Mouse (Mus musculus): Measurements from ENCODE around the gene Uso1. TPM values are rescaled to one million over a fixed set of nuclear protein-coding genes. Genes with fewer than 3 reads are reported as not detected.

Gene Uso1
- total and polyA plus RNA-seq, 2 experiments from 2014 or later = 10.8 to 24.9 TPM

- Histone ChIP-seq H3K27ac (ENCODE audit: low read depth) (peak overlapping the region; percentile 44; the same call in 1 of the 2 replicates), H3K4me1 (ENCODE audit: control insufficient read depth, insufficient read depth) (peaks cover 25% of the 10 kb centered on the region), H3K9me3 (replicated peaks; ENCODE audit: control insufficient read depth, low read length) (no peaks in the 10 kb centered on the region), H3K36me3 (replicated peaks; ENCODE audit: control insufficient read depth, insufficient read depth, low read length) (no peaks in the 10 kb centered on the region), H3K4me3 (ENCODE audit: low read depth, low read length) (peak overlapping the region; percentile 81), H3K4me2 (ENCODE audit: low read depth, low read length) (peak overlapping the region; percentile 81), H3K27me3 (ENCODE audit: control insufficient read depth, insufficient read depth, low read length) (no peaks in the 10 kb centered on the region), H3K9ac (replicated peaks; ENCODE audit: low read depth, low read length) (peak overlapping the region; percentile 48; the same call in 1 of the 2 replicates)
- TF ChIP-seq EP300 (IDR thresholded peaks at IDR 0.05; ENCODE audit: low read depth) (no peak), CTCF (IDR thresholded peaks at IDR 0.05; ENCODE audit: low read depth) (no peak)
- DNase-seq (ENCODE audit: low spot score) (no peak), ATAC-seq (ENCODE audit: insufficient read depth, low read depth) (no peak)
- 58% methylated on average over 9 of the region's 9 CpGs for WGBS
Observed at GRCm38 (mm10) chr5:92136536-92137238, 1.1 kb upstream of the Uso1 start.

- no peak; the same call in 1 of the 2 replicates for TF ChIP-seq EP300 (IDR thresholded peaks at IDR 0.05; ENCODE audit: low read depth)
- TF ChIP-seq CTCF (IDR thresholded peaks at IDR 0.05; ENCODE audit: low read depth) = no peak
- DNase-seq (ENCODE audit: low spot score) (peak; percentile 36), ATAC-seq (ENCODE audit: insufficient read depth, low read depth) (peak; percentile 65)
- 0% methylated on average over 25 of the region's 43 CpGs for WGBS
- H3K9ac ChIP-seq (replicated peaks; ENCODE audit: low read depth, low read length) = peak overlapping the region; percentile 83
- H3K4me2 ChIP-seq (ENCODE audit: low read depth, low read length) = peak overlapping the region; percentile 57
- peak overlapping the region; percentile 86 for H3K27ac ChIP-seq (ENCODE audit: low read depth)
- H3K36me3 ChIP-seq (replicated peaks; ENCODE audit: control insufficient read depth, insufficient read depth, low read length) = no peaks in the 10 kb centered on the region
- H3K4me3 ChIP-seq (ENCODE audit: low read depth, low read length) = peak overlapping the region; percentile 81
- no peaks in the 10 kb centered on the region for H3K9me3 ChIP-seq (replicated peaks; ENCODE audit: control insufficient read depth, low read length)
- H3K4me1 ChIP-seq (ENCODE audit: control insufficient read depth, insufficient read depth) = peaks cover 29% of the 10 kb centered on the region
- H3K27me3 ChIP-seq (ENCODE audit: control insufficient read depth, insufficient read depth, low read length) = no peaks in the 10 kb centered on the region
Observed at GRCm38 (mm10) chr5:92138093-92138621, 419 bp downstream of the Uso1 start.

GRCm38 (mm10) chr5:92139191-92139590, 1.5 kb downstream of the Uso1 start:
- peak overlapping the region; percentile 81 for H3K4me3 ChIP-seq (ENCODE audit: low read depth, low read length)
- H3K9me3 ChIP-seq (replicated peaks; ENCODE audit: control insufficient read depth, low read length) = no peaks in the 10 kb centered on the region
- peak overlapping the region; percentile 57 for H3K4me2 ChIP-seq (ENCODE audit: low read depth, low read length)
- H3K36me3 ChIP-seq (replicated peaks; ENCODE audit: control insufficient read depth, insufficient read depth, low read length) = no peaks in the 10 kb centered on the region
- 5% methylated on average over 1 of the region's 1 CpGs for WGBS
- H3K9ac ChIP-seq (replicated peaks; ENCODE audit: low read depth, low read length) = peak overlapping the region; percentile 41
- H3K27me3 ChIP-seq (ENCODE audit: control insufficient read depth, insufficient read depth, low read length) = no peaks in the 10 kb centered on the region
- no peak for DNase-seq (ENCODE audit: low spot score)
- H3K27ac ChIP-seq (ENCODE audit: low read depth) = no peak overlapping the region
- ATAC-seq (ENCODE audit: insufficient read depth, low read depth) = no peak
- no peak for TF ChIP-seq EP300 (IDR thresholded peaks at IDR 0.05; ENCODE audit: low read depth)
- no peak for TF ChIP-seq CTCF (IDR thresholded peaks at IDR 0.05; ENCODE audit: low read depth)
- H3K4me1 ChIP-seq (ENCODE audit: control insufficient read depth, insufficient read depth) = peaks cover 31% of the 10 kb centered on the region

GRCm38 (mm10) chr5:92141696-92142095, 4.0 kb downstream of the Uso1 start:
- no peak overlapping the region for H3K9ac ChIP-seq (replicated peaks; ENCODE audit: low read depth, low read length)
- TF ChIP-seq CTCF (IDR thresholded peaks at IDR 0.05; ENCODE audit: low read depth) (no peak), EP300 (IDR thresholded peaks at IDR 0.05; ENCODE audit: low read depth) (no peak)
- no peaks in the 10 kb centered on the region for H3K9me3 ChIP-seq (replicated peaks; ENCODE audit: control insufficient read depth, low read length)
- 75% methylated on average over 5 of the region's 5 CpGs for WGBS
- no peak overlapping the region for H3K27ac ChIP-seq (ENCODE audit: low read depth)
- DNase-seq (ENCODE audit: low spot score) (no peak), ATAC-seq (ENCODE audit: insufficient read depth, low read depth) (no peak)
- H3K4me1 ChIP-seq (ENCODE audit: control insufficient read depth, insufficient read depth) = peaks cover 33% of the 10 kb centered on the region
- H3K4me2 ChIP-seq (ENCODE audit: low read depth, low read length) = no peak overlapping the region
- no peak overlapping the region for H3K4me3 ChIP-seq (ENCODE audit: low read depth, low read length)
- H3K27me3 ChIP-seq (ENCODE audit: control insufficient read depth, insufficient read depth, low read length) = no peaks in the 10 kb centered on the region
- no peaks in the 10 kb centered on the region for H3K36me3 ChIP-seq (replicated peaks; ENCODE audit: control insufficient read depth, insufficient read depth, low read length)

- no peak for DNase-seq (ENCODE audit: low spot score)
- H3K9ac ChIP-seq (replicated peaks; ENCODE audit: low read depth, low read length) = no peak overlapping the region
- H3K9me3 ChIP-seq (replicated peaks; ENCODE audit: control insufficient read depth, low read length) = no peaks in the 10 kb centered on the region
- H3K27me3 ChIP-seq (ENCODE audit: control insufficient read depth, insufficient read depth, low read length) = no peaks in the 10 kb centered on the region
- no peak overlapping the region for H3K4me2 ChIP-seq (ENCODE audit: low read depth, low read length)
- H3K4me3 ChIP-seq (ENCODE audit: low read depth, low read length) = no peak overlapping the region
- no peak overlapping the region for H3K27ac ChIP-seq (ENCODE audit: low read depth)
- H3K4me1 ChIP-seq (ENCODE audit: control insufficient read depth, insufficient read depth) = peaks cover 30% of the 10 kb centered on the region
- H3K36me3 ChIP-seq (replicated peaks; ENCODE audit: control insufficient read depth, insufficient read depth, low read length) = no peaks in the 10 kb centered on the region
- WGBS = 81% methylated on average over 3 of the region's 3 CpGs
- TF ChIP-seq EP300 (IDR thresholded peaks at IDR 0.05; ENCODE audit: low read depth) (no peak), CTCF (IDR thresholded peaks at IDR 0.05; ENCODE audit: low read depth) (no peak)
- ATAC-seq (ENCODE audit: insufficient read depth, low read depth) = no peak
Observed at GRCm38 (mm10) chr5:92142481-92142880, 4.7 kb downstream of the Uso1 start.
